Mouse (Mus musculus) midbrain, embryonic 16.5 days (tissue): ENCODE measurements around the gene Lama2. TPM values are rescaled to one million over a fixed set of nuclear protein-coding genes. Genes with fewer than 3 reads are reported as not detected.
"Not testable (repeated sequence)": the region's sequence is repeated elsewhere in the genome, so short reads cannot be mapped to it uniquely, and the experiment has no call there.

Experiments
- ATAC-seq: fragments of 200-750 bp; cut with Nextera tagmentation; 2 replicates; pipeline ENCODE4 v1.8.0; 2017; ENCODE audit warnings: moderate TSS enrichment
- H3K27ac ChIP-seq: fragments of 300-500 bp; sonication (generic); 2 replicates; pipeline ENCODE4 v1.5.1; 2014; ENCODE audit warnings: mild to moderate bottlenecking, low read length, mixed read lengths
- H3K27me3 ChIP-seq: fragments of 300-500 bp; sonication (generic); 2 replicates; pipeline ENCODE4 v1.6.1; 2014; ENCODE audit warnings: low read depth, low read length, mixed read lengths; ENCODE audit not compliant: control insufficient read depth, insufficient read depth
- H3K36me3 ChIP-seq: fragments of 300-500 bp; sonication (generic); 2 replicates; pipeline ENCODE4 v1.6.1; 2014; ENCODE audit warnings: mild to moderate bottlenecking, low read length, moderate library complexity, mixed read lengths; ENCODE audit not compliant: control insufficient read depth, insufficient read depth
- H3K4me1 ChIP-seq: fragments of 300-500 bp; sonication (generic); 2 replicates; pipeline ENCODE4 v1.6.1; 2014; ENCODE audit warnings: mild to moderate bottlenecking, low read length, mixed read lengths; ENCODE audit not compliant: control insufficient read depth, insufficient read depth
- H3K4me2 ChIP-seq: fragments of 300-500 bp; sonication (generic); 2 replicates; pipeline ENCODE4 v1.6.1; 2014; ENCODE audit warnings: mild to moderate bottlenecking, low read length, mixed read lengths
- H3K4me3 ChIP-seq: fragments of 300-500 bp; sonication (generic); 2 replicates; pipeline ENCODE4 v1.5.1; 2014; ENCODE audit warnings: low read depth, mild to moderate bottlenecking, low read length, moderate library complexity, mixed read lengths
- H3K9ac ChIP-seq: fragments of 300-500 bp; sonication (generic); 2 replicates; pipeline ENCODE4 v1.6.1; 2014; ENCODE audit warnings: low read depth, low read length, mixed read lengths
- H3K9me3 ChIP-seq: fragments of 300-500 bp; sonication (generic); replicated peaks from 2 replicates; pipeline ENCODE4 v1.6.1; 2014; ENCODE audit warnings: mild to moderate bottlenecking, low read length, mixed read lengths; ENCODE audit not compliant: control insufficient read depth, poor library complexity, severe bottlenecking
- WGBS: fragments of 180-500 bp; shearing (Covaris S2); extraction: QIAGEN DNeasy Blood & Tissue Kit; methylation state at CpG from one replicate; pipeline ENCODE4 v1.1.7; 2014; 5-methylcytosine and 5-hydroxymethylcytosine counted together
- polyA plus RNA-seq: library from polyadenylated mRNA; unstranded; fragments of >200 nt; fragmentation: Nextera tagmentation; extraction: Ambion mirVana; gene quantifications from 2 replicates; pipeline ENCODE4 v1.2.1, GENCODE M21; 2015

Gene Lama2
- polyA plus RNA-seq, 1 experiment from 2014 or later: 3.9 TPM

GRCm38 (mm10) chr10:26950448-26950847 is 669.1 kb downstream of the Lama2 start:
- no peak overlapping the region for H3K9ac ChIP-seq
- H3K27me3 ChIP-seq: no peaks in the 10 kb centered on the region
- H3K27ac ChIP-seq: no peak overlapping the region
- H3K9me3 ChIP-seq: no peaks in the 10 kb centered on the region
- WGBS: 84% methylated on average over 7 of the region's 7 CpGs
- no peaks in the 10 kb centered on the region for H3K4me1 ChIP-seq
- no peak for ATAC-seq
- H3K4me2 ChIP-seq: no peak overlapping the region
- H3K4me3 ChIP-seq: no peak overlapping the region
- H3K36me3 ChIP-seq: no peaks in the 10 kb centered on the region

- Histone ChIP-seq H3K4me2 (no peak overlapping the region), H3K27me3 (no peaks in the 10 kb centered on the region), H3K4me3 (no peak overlapping the region), H3K9me3 (no peaks in the 10 kb centered on the region), H3K9ac (no peak overlapping the region), H3K27ac (no peak overlapping the region), H3K4me1 (no peaks in the 10 kb centered on the region), H3K36me3 (no peaks in the 10 kb centered on the region)
- WGBS: 63% methylated on average over 8 of the region's 8 CpGs
- ATAC-seq: no peak
Measured at GRCm38 (mm10) chr10:26949667-26950066, 669.9 kb downstream of the Lama2 start.

- H3K27me3 ChIP-seq: no peaks in the 10 kb centered on the region
- no peak overlapping the region for H3K27ac ChIP-seq
- H3K36me3 ChIP-seq: no peaks in the 10 kb centered on the region
- no peak for ATAC-seq
- whole genome bisulfite sequencing: 78% methylated on average over 2 of the region's 2 CpGs
- H3K4me1 ChIP-seq: no peaks in the 10 kb centered on the region
- no peaks in the 10 kb centered on the region for H3K9me3 ChIP-seq
- H3K9ac ChIP-seq: no peak overlapping the region
- no peak overlapping the region for H3K4me3 ChIP-seq
- no peak overlapping the region for H3K4me2 ChIP-seq
Measured at GRCm38 (mm10) chr10:26948331-26948730, 671.2 kb downstream of the Lama2 start.

- Histone ChIP-seq H3K4me2 (no peak overlapping the region), H3K36me3 (no peaks in the 10 kb centered on the region), H3K27me3 (no peaks in the 10 kb centered on the region), H3K27ac (no peak overlapping the region), H3K4me3 (no peak overlapping the region), H3K4me1 (no peaks in the 10 kb centered on the region), H3K9ac (no peak overlapping the region), H3K9me3 (no peaks in the 10 kb centered on the region)
- no peak for ATAC-seq
- WGBS: 61% methylated on average over 1 of the region's 1 CpGs
Measured at GRCm38 (mm10) chr10:26939549-26939948, 680.0 kb downstream of the Lama2 start.

GRCm38 (mm10) chr10:26938464-26938863 is 681.1 kb downstream of the Lama2 start:
- H3K36me3 ChIP-seq, H3K4me1 ChIP-seq, H3K9me3 ChIP-seq, H3K27ac ChIP-seq, H3K4me2 ChIP-seq, ATAC-seq, H3K9ac ChIP-seq, H3K4me3 ChIP-seq, H3K27me3 ChIP-seq: not testable (repeated sequence)
- WGBS: 83% methylated on average over 4 of the region's 4 CpGs

- not testable (repeated sequence) for H3K4me2 ChIP-seq, ATAC-seq, H3K4me1 ChIP-seq, H3K27me3 ChIP-seq, H3K9ac ChIP-seq, H3K27ac ChIP-seq, H3K36me3 ChIP-seq, H3K4me3 ChIP-seq, H3K9me3 ChIP-seq
- 89% methylated on average over 6 of the region's 6 CpGs for WGBS
Measured at GRCm38 (mm10) chr10:26936056-26936455, 683.5 kb downstream of the Lama2 start.
